Mouse (Mus musculus) C2C12 (cell line): Measurements from ENCODE around the gene Rbsn. TPM values are rescaled to one million over a fixed set of nuclear protein-coding genes. Genes with fewer than 3 reads are reported as not detected.

ENCODE experiments used
- H3K27me3 ChIP-seq: one replicate; pipeline ENCODE4 v1.6.1; 2011; ENCODE audit not compliant: control insufficient read depth, insufficient read depth, insufficient read length
- H3K36me3 ChIP-seq: one replicate; pipeline ENCODE4 v1.6.1; 2011; ENCODE audit not compliant: control insufficient read depth, insufficient read depth
- H3K4me3 ChIP-seq: one replicate; pipeline ENCODE4 v1.5.1; 2011; ENCODE audit warnings: mild to moderate bottlenecking, control low read depth; ENCODE audit not compliant: poor library complexity, insufficient read depth, severe bottlenecking
- H3K79me2 ChIP-seq: one replicate; pipeline ENCODE4 v1.6.1; 2011; ENCODE audit not compliant: control insufficient read depth, insufficient read depth
- H3K79me3 ChIP-seq: one replicate; pipeline ENCODE4 v1.6.1; 2011; ENCODE audit warnings: low read depth, control low read depth
- H3ac ChIP-seq: one replicate; pipeline ENCODE3; 2011; ENCODE audit warnings: low read depth; ENCODE audit not compliant: control insufficient read depth, insufficient read length
- CEBPB ChIP-seq: IDR thresholded peaks from one replicate; pipeline ENCODE4 v1.6.1; 2011; ENCODE audit warnings: low read depth, mild to moderate bottlenecking, control low read depth, moderate library complexity
- CTCF ChIP-seq: IDR thresholded peaks from one replicate; pipeline ENCODE4 v1.5.1; 2011; ENCODE audit not compliant: control insufficient read depth, insufficient read depth, insufficient read length
- FOSL1 ChIP-seq: IDR thresholded peaks from one replicate; pipeline ENCODE4 v1.8.0; 2011; ENCODE audit warnings: mild to moderate bottlenecking, low read length; ENCODE audit not compliant: poor library complexity, insufficient read depth, severe bottlenecking
- MAX ChIP-seq: IDR thresholded peaks from one replicate; pipeline ENCODE4 v1.6.1; 2011; ENCODE audit warnings: mild to moderate bottlenecking, control low read depth
- MYOD1 ChIP-seq: IDR thresholded peaks from one replicate; pipeline ENCODE4 v1.6.1; 2011; ENCODE audit warnings: low read depth; ENCODE audit not compliant: control insufficient read depth, insufficient read length
- MYOG ChIP-seq: IDR thresholded peaks from one replicate; pipeline ENCODE4 v1.6.1; 2011; ENCODE audit not compliant: control insufficient read depth, insufficient read length; ENCODE audit errors: extremely low read depth
- USF1 ChIP-seq: IDR thresholded peaks from one replicate; pipeline ENCODE4 v1.6.1; 2011; ENCODE audit warnings: low read depth, mild to moderate bottlenecking, control low read depth, moderate library complexity
- polyA plus RNA-seq: library from polyadenylated mRNA; unstranded; fragments of >200 nt; fragmentation: generic; extraction: Trizol; gene quantifications from one replicate; pipeline ENCODE4 v1.2.1, GENCODE M21; 2012; ENCODE audit warnings: missing spikeins

Rbsn gene
- polyA plus RNA-seq, 1 experiment, result 9.4 TPM

DNA sequence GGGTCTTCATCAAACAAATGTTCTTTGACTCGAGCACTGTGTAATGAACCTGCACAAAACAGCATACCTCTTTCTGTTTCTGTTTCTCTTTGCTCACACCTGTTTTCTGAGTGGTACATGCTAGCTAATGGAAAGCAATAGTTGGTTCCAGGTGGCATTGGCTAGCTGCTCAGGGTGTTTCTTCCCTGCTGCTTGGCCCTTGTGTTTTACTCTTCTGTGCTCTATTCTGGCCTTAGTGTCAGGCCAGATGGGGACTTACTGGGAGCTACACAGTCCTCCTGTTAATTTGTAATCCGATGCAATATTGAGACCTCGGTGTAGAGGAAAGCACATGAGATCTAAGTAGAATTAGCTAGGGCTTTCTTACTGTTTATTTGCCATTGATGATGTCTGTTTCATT, 55.9 kb downstream of the Rbsn start:
- H3ac ChIP-seq, result no peak overlapping the region
- H3K79me2 ChIP-seq, result no peaks in the 10 kb centered on the region
- no peaks in the 10 kb centered on the region for H3K27me3 ChIP-seq
- no peaks in the 10 kb centered on the region for H3K79me3 ChIP-seq
- H3K36me3 ChIP-seq, result peaks cover 90% of the 10 kb centered on the region
- H3K4me3 ChIP-seq, result no peak overlapping the region
- TF ChIP-seq CTCF (no peak), USF1 (no peak), CEBPB (no peak), MYOD1 (no peak)

DNA sequence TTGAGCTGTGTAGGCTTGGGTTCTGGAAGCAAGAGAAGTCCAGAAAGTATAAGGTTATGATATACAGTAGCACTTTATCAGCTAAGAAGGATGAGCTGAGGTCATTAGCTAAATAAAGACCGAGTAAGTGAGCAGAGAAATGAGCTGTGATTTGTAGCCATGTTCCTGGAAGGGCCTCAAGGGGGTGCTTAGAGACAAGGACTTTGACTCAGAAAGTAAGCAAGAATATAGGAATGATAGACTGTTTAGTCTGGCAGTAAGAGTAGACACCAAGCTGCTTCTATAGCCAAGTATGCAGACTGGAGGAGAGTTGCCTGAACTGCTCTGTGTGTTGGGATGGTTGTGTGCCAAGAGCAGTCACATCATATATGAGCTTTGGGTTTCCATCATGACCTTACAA, 61.0 kb downstream of the Rbsn start:
- TF ChIP-seq CEBPB (no peak), USF1 (no peak), MYOD1 (no peak)
- H3K36me3 ChIP-seq, result peaks cover 60% of the 10 kb centered on the region

DNA sequence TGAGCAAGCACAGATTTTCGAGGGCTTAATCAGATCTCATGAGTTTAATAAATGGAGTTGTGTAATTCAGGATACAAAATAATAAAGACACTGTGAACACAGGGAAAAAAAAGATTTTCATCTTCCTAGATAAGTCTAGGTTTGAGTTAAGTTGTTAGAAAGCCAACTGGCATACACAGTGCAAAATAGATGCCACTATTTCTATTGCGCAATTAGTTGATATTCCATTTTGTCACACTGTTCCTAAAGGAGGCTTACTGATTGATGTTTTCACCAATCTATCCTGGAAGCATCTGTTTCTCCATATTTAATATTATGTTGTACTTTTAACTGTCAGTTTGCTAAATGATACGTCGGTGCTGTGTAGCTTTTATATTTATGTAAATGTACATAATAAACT, 68.8 kb downstream of the Rbsn start:
- peaks cover 2% of the 10 kb centered on the region for H3K79me3 ChIP-seq
- H3K79me2 ChIP-seq, result no peaks in the 10 kb centered on the region
- H3ac ChIP-seq, result no peak overlapping the region
- H3K4me3 ChIP-seq, result no peak overlapping the region
- TF ChIP-seq FOSL1 (no peak), MAX (no peak), CTCF (no peak), MYOG (no peak), CEBPB (peak; percentile 58), USF1 (no peak), MYOD1 (no peak)
- no peaks in the 10 kb centered on the region for H3K27me3 ChIP-seq
- peaks cover 48% of the 10 kb centered on the region for H3K36me3 ChIP-seq

More for the DNA sequence above, 61.0 kb downstream of the Rbsn start:
- Histone ChIP-seq H3K27me3 (no peaks in the 10 kb centered on the region), H3ac (no peak overlapping the region), H3K79me3 (no peaks in the 10 kb centered on the region), H3K4me3 (no peak overlapping the region), H3K79me2 (no peaks in the 10 kb centered on the region)

Other genes with a start within 250 kb of the Rbsn start
- gene Fgd5, start 236.0 kb downstream of the Rbsn start, polyA plus RNA-seq, result not detected
- 5.6 TPM for gene Nr2c2, start 123.5 kb downstream of the Rbsn start, polyA plus RNA-seq
- gene Mrps25, start 30.9 kb downstream of the Rbsn start, polyA plus RNA-seq, result 79.4 TPM
- gene Trh, start 29.7 kb upstream of the Rbsn start, polyA plus RNA-seq, result not detected